Mouse (Mus musculus): ENCODE results near the gene 2310033P09Rik.
A peak's percentile ranks its signal among the peaks of the same experiment; 100 is the strongest.

2310033P09Rik gene

DNA sequence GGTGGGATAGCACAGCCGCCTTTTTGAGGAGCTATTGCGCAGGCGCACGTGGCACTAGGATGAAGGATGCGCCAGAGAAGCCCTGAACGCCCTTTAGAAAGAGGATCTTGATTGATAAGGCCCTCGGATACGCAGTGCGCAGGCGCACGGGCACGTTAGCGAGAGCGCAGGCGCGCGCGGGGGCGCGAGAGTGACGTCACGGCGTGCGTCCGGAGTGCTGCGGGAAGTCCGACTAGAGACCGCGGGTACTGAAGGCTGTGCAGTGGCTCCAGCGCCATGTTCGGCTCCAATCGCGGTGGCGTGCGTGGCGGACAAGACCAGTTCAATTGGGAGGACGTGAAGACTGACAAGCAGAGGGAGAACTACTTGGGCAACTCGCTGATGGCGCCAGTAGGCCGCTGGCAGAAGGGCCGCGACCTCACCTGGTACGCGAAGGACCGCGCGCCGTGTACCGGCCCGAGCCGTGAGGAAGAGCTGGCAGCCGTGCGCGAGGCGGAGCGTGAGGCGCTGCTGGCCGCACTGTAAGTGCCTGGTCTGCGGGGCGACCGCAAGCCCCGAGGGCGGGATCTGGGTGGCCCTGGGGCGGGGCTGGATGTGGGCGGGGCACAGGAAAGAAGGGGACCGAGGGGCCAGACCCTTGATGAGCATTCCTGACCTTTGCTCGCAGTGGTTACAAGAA lies at the start of gene 2310033P09Rik:
2310033P09Rik (plus strand) TSS at position 169 of the 679 bp plus-strand sequence.
- peak; percentile 88 for DNase-seq (ENCODE audit: low spot score)

DNA sequence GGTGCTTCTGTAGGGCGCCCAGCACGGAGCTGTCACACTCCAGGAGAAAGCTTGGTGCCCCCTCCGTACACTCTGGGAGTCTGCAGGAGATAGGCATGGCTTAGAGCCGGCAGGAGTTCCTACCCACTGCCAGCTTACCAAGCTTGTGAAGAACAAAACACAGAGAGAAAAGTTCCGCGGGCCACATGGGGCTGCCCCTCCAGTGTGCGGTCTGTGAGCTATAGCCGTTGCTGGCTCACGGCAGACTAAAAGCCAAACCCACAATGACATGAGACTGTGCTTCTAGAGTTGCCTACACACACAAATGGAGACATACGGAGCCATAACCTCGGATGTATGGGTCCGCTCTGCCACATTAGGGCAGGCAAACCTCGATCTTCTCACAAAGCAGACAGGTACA lies 49.0 kb upstream of the 2310033P09Rik start:
- no peak for DNase-seq (ENCODE audit: low spot score)

DNA sequence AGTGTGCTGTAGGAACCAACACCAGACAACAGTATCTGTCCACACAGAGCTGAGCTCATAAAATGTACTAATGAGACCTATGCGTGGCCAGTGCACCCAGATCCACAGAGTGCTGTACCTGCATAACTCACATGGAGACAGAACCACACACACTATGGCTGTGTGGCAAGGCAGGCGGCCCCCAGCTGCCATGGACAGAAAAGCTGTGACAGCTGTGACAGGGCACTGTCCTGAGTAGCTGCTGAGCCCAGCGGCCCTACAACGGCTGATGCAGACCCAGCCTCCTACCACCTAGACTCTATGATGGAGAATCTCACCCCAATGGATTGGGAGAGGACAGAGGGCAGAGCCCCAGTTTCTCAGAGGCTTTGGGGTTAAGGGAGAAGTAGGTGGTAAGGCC lies 48.6 kb upstream of the 2310033P09Rik start:
- no peak for DNase-seq (ENCODE audit: low spot score)

DNA sequence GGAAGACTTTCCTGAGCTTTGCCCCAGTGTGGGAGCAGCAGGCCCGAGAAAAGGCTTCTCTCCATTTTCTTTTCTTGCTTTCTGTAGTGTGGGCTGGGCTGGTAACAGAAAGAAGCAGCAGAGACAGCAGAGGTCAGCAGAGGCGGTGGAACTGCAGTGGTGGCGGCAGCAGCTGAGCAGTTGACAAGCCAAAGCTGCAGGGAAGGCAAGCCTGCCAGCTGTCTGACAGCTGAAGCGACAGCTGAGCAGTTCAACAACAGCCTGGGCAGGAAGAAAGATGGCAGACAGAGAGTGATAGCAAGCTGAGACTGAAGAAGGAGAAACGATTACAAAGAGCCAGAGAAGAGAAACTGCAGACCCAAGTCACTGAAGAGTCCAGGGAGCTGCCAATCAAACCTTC lies 46.7 kb upstream of the 2310033P09Rik start:
- no peak for DNase-seq (ENCODE audit: low spot score)

DNA sequence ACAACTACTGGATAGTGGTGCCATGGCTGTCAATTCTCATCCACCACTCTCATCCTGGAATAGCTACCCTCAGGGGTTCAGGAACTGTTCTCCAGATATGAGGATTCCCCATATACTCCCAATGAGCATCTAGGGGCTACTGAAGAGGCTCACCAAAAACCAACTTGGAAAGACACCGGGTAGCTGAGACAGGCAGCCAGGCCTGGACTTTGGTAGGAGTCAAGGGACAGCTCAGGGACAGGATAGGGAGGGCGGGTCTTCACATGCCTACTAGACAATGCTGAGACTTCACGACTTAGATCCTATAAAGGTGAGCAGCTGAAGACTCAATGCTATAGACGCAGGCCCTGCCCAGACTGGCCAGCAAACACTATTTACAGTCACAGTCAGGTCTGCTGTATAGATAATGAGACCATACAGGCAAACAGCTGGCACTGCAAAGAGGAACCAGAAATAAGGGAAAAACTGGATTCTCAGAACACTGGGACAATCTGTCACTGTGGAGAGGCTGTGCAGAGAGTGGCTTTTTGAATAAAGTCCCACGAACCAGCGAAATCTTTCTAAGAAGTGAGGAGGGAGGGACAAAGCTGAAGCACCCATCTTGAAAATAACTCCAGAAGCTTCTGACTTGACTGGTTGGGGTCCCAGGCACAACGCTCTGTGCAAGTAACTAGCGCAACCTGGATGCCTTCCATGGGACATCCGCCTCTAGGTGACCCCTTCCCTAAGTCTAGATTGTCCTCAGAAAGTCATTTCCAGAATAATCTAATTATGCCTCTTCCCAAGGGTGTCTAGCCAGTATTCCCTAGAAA lies 45.5 kb upstream of the 2310033P09Rik start:
- no peak for DNase-seq (ENCODE audit: low spot score)

DNA sequence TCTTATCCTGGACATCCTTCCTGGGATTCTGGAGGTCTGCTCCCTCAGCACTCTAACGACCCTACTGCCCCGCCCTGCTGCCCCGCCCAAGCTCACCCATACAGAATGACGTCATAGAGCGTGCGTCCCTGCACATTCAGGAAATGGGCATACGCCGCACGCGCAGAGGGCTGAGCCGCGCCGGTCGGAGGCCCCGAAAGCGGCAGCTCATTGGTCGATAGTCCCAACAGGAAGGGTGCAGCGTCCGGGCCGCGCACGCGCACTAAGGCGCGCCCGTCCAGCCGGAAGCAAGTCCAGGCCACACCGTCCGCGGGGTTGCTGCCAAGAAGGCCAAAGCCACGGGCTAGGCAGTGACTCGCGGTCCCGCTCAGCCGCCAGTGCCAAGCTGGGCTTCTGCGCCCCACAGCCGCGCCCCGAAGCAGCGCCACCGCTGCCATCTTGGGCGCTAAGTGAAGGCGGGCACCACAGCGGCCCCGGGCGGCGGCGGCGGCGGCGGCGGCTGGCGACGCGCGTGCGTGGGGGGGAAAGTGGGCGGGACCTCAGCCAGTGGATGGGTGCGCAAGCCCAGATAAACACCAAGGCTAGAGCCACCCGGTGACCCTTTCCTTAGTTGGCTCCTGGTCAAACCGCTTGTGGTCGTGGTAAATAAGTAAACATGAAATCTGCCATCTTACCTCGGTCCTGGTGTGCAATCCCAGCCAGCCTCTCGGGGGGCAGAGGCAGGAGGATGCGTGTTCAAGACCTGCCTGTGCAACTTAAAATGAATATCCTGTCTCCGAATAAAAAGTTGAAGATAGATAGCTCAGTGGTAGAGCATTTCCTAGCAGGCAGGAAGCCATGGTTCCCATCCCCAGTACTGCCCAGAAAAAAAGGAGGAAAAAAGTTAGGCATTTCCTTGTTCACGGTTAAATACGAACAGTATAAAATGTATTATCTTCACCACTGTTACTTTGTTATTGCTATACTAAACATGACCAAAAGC lies 44.6 kb upstream of the 2310033P09Rik start, which contains the start of gene Iba57:
Iba57 (minus strand) TSS at position 485 of the 982 bp plus-strand sequence.
- peak; percentile 97 for DNase-seq (ENCODE audit: low spot score)

DNA sequence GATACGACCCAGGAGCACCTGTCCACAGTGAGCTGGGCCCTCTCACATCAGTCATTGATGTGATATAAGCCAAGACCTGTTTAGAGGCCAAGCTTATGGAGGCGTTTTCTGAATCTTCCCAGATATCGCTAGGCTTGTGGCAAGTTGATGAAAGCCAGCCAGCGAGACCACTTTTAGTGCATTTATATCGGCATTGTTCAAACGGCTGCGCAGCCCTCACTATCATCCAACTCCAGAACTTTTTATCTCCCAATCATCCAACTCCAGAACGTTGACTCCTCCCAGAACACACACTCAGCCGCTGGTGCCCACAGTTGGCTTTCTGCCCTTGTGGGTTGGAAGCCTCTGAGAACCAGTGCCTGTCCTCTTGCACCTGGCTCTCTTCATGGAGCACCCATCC lies 43.7 kb upstream of the 2310033P09Rik start:
- DNase-seq (ENCODE audit: low spot score), result no peak

DNA sequence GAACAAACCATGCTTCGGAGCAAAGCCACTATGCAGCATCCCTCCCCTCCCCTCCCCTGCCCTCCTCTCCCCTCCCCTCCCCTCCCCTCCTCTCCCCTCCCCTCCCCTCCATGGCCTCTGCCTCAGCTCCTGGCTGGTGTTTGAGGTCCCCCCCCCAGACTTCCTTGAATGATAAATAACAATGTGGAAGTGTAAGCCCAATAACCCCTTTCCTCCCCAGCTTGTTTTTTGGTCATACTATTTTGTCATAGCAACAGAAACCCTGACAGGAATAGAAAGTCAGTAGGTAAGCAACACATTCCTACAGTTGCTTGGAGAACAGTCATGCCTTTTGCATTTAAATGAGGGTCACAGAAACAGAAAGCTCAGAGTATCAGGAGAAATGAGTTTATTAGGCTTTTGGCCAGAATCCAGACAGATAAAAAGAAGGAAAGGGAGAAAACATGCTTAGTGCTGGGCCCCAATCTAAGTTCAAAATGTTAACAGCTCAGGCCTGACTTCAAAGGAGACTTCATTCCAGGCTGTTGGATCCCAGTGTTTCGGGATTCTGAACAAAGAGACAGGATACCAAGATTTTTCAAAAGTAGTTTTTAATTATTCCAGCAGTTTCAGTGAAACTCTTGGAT lies 42.4 kb upstream of the 2310033P09Rik start:
- no peak for DNase-seq (ENCODE audit: low spot score)

DNA sequence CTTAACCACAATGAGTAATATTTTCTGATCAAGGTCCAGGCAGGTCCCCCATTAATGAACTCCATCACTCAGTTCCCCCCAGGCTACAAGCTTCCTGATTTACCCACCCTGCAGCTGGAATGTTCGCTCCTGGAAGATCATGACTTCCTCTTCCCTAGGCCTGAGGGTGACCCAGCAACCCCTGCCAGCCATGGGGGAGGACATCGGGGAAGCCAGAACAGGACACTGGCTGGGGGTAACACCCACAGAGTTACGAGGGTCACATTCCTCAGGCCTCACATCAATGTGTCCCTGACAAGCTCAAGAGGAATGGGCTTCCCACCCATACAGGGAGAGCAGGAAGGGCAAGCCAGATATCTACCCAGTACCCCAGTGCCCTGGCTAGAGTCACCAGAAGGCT lies 38.3 kb upstream of the 2310033P09Rik start:
- no peak for DNase-seq (ENCODE audit: low spot score)

DNA sequence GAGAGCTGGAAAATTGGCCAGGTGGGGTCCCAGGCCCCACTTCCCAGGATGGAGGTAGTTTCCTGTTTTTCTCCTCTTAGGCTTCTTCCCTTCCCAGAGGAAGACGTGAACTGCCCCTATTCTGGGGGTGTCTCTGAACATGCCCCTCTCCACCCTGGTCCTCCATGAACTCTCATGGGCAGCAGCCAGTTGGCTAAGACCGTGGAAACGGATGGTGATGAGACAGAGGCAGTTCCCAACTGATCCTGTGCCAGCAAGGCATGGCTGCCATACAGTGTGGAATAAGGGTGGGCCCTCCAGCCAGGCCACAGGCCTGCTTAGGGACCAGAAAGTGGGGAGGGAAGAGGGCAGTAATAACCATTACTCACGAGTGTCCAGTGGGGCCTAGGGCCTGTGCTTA lies 37.6 kb upstream of the 2310033P09Rik start:
- no peak for DNase-seq (ENCODE audit: low spot score)

DNA sequence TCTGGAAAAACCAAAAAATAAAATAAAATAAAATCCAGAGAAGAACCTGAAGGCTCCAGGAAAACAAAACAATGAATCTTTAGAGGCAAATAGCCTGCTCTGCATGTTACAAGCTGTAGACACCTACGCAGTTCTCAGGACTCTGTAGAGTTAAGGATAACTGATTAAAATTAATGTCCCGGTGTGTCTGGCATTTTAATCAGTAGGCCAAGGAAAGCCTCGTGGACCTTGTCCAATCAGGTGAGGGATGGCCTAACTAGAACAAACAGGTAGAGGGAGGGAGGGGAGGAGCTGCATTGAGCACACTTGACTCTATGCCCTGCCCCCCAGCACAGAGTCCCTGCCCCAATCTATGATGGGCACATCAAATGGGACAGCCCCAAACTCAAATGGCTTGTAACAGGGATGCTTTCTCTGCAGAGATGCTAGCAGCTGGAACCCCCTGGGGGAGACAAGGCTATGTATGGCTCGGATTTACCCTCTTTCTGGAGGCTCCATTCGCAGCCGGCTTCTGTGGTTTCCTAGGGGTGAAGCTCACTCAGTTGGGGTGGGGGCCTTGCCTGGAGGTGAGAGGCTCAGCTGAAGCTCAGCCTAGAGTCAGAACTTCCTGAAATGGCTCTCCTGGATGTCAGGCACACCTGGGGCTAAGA lies 33.8 kb upstream of the 2310033P09Rik start:
- no peak for DNase-seq (ENCODE audit: low spot score)

DNA sequence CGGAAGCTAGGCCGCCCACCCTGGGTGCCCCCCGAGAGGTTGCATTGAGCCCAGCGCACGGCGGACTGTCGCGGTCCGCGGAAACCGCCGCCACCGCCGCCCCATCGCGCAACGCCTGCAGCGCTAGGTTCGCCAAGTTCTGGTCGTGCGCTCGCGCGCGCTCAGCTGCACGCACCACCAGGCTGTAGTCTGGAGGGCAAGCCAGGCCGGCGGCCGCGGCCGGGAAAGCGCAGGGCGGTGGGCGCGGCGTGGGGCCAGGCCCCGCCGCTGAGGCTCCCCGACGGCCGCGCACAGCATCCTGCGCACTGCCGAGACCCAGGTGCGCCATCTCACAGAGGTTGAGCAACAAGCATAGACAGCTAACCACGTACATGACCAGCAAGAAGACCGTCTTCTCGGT lies 31.6 kb upstream of the 2310033P09Rik start:
- no peak for DNase-seq (ENCODE audit: low spot score)

DNA sequence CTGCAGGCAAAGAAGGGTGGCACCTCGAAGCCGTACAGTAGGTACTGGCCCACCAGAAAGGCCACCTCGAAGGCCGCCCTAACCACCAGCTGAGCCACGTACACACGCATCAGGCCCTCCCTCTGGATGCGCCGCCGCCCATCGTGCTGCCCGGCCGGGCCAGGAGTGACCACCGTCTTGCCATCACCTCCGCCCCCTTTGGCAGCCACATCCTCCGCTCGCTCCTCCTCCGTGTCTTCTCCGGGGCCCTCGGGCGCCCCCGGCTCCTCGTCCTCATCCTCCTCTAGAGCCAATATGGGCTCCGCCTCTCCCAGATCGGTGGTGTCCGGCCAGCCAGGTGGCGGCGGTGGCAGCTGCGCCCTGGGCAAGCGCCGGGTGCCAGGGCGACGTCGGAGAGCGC lies 31.2 kb upstream of the 2310033P09Rik start:
- no peak for DNase-seq (ENCODE audit: low spot score)

DNA sequence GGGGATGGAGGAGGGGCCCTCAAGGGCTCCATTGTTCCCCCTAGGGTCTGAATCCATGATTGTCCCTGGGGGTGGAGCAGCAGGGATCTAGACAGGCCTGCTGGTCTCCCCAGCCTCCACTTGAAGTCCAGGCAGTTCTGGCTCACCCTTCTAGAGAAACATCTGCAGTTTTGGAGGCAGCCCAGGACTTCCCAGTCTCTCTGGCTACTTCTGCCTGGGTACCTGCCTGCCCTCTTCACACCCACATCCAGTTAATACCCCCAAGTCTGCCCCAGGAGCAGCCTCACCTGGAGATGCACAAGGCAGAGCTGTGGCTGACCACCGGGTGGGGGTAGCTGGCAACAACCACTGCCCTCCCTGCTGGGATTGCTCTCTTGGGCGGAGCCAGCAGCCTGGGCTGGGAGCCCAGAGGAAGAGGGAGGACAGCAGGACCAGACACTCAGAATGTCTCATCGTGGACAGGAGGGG lies 25.2 kb upstream of the 2310033P09Rik start, which contains the start of gene Gjc2:
Gjc2 (minus strand) TSS at position 350 of the 468 bp plus-strand sequence.
- no peak for DNase-seq (ENCODE audit: low spot score)

DNA sequence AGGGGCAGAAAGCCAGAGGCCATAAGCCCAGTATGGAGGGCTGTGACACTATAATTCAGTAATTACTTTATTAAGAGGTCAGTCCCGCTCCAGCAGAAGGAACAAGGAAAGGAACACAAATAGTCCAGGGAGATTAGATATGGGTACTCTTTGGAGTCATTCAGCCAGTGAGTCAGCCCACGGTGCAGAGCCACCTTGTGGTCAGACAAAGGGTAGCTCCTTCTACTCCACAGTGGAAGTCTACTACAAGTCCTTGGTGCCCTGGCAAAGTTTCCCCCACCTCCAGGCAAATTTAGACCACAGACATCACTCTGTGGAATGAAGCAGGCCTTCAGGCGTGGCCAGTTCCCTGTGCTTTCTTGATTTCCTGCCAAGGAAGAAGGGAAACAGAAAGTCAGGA lies 24.3 kb upstream of the 2310033P09Rik start:
- peak; percentile 40 for DNase-seq (ENCODE audit: low spot score)

DNA sequence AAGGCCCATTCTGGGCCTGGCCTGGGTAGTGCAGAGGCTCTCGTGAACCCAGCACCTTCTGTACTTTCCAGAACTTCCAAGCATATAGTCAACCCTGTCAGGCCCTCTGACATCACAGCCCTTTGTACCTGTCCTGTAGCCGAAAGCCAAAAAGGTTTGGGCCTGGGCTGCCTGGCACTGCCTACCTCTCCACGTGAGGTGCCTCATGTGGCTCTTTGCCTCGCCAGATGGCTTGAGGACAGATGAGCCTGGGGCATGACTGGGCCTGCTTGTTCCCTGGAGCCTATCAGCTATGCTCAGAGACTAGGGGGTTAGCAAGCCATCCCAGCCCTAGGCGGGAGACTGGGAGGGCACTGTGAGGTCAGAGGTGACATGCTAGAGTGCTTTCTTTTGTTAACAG lies 22.6 kb upstream of the 2310033P09Rik start:
- no peak for DNase-seq (ENCODE audit: low spot score)

DNA sequence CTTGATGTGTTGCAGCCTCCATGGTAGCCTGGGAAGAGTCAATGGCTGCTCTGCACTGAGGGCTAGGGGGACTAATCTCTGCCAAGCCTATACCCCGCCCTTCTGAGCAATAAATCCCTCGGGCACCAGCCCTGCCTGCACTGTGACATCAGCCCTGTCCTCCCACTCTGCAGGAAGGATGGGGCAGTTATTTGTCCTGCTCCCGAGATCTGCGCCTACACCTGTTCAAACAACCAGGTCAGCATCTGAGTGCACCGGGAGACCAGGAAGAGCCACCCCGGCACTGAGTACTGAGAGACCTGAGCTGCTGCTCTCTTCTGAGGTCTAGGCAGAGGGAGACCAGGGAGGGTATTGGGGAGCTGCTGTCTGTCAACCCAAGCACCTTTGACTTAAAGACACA lies 20.4 kb upstream of the 2310033P09Rik start:
- no peak for DNase-seq (ENCODE audit: low spot score)

DNA sequence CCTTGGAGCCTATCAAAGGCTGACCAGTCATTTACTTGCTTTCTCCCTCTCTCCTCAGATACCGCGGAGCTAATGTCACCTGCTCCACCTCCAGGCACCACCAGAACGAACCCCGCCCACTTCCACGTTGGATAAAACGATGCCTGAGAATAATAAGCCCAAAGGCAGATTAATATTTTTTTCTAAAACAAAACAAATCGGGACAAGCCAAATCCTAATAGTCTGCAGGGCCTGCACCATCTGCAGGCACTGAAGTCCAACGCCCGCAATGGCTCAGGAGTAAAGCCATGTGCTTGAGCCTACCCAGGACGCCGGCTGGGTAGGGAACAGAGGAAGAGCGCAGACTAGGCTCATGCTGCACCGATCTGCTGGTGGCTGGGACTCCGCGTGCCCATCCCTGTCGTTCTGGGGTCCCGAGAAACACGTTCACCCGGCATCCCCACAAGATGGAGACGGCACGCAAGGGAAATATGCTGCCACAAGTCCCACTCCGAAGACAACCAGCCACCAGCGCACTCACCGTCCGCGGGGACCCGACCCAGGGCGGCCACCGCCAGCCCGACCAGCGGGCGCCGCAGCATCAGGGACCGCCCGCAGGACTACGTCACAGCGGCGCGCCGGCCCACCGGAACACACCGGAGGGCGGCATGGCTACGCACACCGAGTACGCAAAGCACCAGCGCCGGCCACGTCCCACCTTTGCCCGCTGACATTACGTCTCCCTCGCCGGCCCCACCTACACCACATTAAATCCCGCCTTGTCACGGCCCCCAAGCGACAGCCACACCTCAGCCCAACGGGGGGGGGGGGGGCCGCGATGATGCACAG lies 16.7 kb upstream of the 2310033P09Rik start:
- peak; percentile 71 for DNase-seq (ENCODE audit: low spot score)

DNA sequence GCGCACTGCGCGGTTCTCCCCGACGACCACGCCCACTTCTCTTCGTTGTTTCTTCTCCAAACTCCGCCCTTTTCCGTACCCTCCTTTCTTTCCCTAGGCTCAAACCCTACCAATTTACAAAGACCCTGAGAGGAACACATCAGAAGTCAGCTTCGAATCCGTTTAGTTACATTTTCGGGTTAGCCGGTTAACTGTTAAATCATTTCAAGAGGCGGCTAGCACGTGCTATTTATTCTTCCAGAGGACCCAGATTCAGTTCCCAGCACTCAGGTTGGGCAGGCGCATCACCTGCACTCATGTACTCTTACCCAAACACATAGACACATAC lies 16.1 kb upstream of the 2310033P09Rik start, which contains the start of gene Guk1:
Guk1 (minus strand) TSS at position 154 of the 328 bp plus-strand sequence.
- no peak for DNase-seq (ENCODE audit: low spot score)

DNA sequence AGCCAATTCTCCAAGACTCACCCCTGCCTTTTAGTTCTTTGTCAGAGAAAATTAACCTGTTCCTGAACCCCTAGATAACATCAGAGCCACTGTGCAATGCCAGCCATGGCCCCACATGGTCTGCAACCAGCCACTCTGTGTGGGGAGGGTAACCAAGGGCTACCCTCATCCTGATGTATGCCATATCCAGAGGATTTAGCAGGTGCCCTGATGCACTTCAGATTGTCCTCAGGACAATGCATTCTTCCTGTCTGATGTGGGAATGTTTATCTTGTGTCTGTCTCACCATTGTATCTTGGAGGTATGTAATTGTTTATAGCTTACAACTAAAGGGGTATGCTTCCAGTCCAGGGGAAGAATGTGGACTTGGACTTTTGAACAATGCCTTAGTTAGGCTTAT lies 11.9 kb upstream of the 2310033P09Rik start:
- DNase-seq (ENCODE audit: low spot score), result no peak
